Mouse (Mus musculus) spleen, adult 2 months (tissue): Measurements from ENCODE around the gene Acat2. TPM values are rescaled to one million over a fixed set of nuclear protein-coding genes. Genes with fewer than 3 reads are reported as not detected.

Experiments
- DNase-seq, 2 experiments: peaks; one replicate each; pipeline versions ENCODE4 v3.0.0 to v3.0.0-alpha.2; 2012 to 2021; ENCODE audit warnings: low spot score in 2 of 2, low read depth in 1 of 2
- H3K27ac ChIP-seq: fragments of 200-500 bp; 2 replicates; pipeline ENCODE4 v1.5.1; 2012; ENCODE audit warnings: low read length, inconsistent platforms; ENCODE audit not compliant: insufficient read depth
- H3K27me3 ChIP-seq: fragments of 200-500 bp; 2 replicates; pipeline ENCODE4 v1.6.1; 2012; ENCODE audit warnings: mild to moderate bottlenecking, moderate library complexity, low read length, inconsistent platforms; ENCODE audit not compliant: control insufficient read depth, insufficient read depth
- H3K36me3 ChIP-seq: fragments of 200-500 bp; 2 replicates; pipeline ENCODE4 v1.6.1; 2012; ENCODE audit warnings: mild to moderate bottlenecking, low read length, inconsistent platforms; ENCODE audit not compliant: control insufficient read depth, insufficient read depth
- H3K4me1 ChIP-seq: fragments of 200-500 bp; 2 replicates; pipeline ENCODE4 v1.6.1; 2011; ENCODE audit warnings: inconsistent platforms; ENCODE audit not compliant: control insufficient read depth, insufficient read depth, insufficient read length
- H3K4me3 ChIP-seq: fragments of 200-500 bp; 2 replicates; pipeline ENCODE4 v1.5.1; 2011; ENCODE audit warnings: mild to moderate bottlenecking, inconsistent platforms; ENCODE audit not compliant: insufficient read depth, insufficient read length; ENCODE audit errors: extremely low read depth
- CTCF ChIP-seq: fragments of 200-500 bp; IDR thresholded peaks from 2 replicates; pipeline ENCODE4 v1.5.1; 2011; ENCODE audit warnings: mild to moderate bottlenecking, inconsistent platforms; ENCODE audit not compliant: insufficient read depth, insufficient read length, insufficient replicate concordance; ENCODE audit errors: extremely low read depth
- POLR2A ChIP-seq: fragments of 200-500 bp; IDR thresholded peaks from 2 replicates; pipeline ENCODE4 v1.6.1; 2011; ENCODE audit warnings: low read depth, low read length, inconsistent platforms
- WGBS: fragments of 180-500 bp; shearing (Covaris S2); methylation state at CpG from one replicate; pipeline ENCODE4 v1.1.7; 2018; 5-methylcytosine and 5-hydroxymethylcytosine counted together
- polyA plus RNA-seq: library from polyadenylated mRNA; depleted of rRNA; stranded (reverse); fragments of >200 nt; gene quantifications from 2 replicates; pipeline ENCODE4 v1.2.3, GENCODE M21; 2012

The Acat2 gene
- polyA plus RNA-seq, 1 experiment: 3.5 TPM

DNA sequence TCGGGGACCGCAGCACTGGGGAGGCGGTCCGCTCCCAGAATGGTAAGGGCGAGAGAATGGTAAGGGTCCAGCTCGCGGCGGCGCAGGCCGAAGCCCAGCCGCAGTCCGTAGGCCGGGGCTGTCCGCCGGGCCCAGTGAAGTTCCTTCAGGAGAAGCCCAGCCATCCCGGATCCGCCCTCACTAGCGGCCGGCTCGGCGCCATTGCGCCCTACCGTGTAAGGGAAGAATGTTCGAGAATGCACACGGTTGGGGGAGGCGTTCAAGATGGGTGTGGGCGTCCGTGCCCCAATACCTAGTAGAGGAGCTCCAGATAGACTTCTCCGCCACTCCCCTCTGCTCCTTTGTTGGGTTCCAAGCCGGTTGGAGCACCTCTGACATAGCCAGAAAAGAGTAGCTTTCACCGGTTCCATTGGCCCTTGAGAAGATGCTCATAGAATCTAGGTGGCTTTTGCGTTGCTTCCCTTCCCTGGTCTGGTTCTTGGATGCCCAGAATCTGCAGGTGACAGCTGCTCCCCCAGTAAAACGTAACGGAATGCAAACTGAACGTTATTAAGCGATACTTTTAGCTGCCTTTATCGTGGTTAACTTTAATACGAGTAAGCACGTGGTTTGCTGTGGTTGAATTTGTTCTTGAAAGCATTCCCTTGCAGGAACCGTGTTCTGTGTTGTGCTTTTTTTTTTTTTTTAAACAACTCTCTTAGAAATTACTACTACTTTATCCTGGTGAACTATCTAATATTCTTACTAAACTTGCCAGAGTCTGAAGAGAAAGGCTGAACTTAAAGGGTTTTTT is 43.8 kb downstream of the Acat2 start:
- H3K36me3 ChIP-seq: peaks cover 25% of the 10 kb centered on the region
- peak overlapping the region; percentile 89 for H3K27ac ChIP-seq
- peak; percentile 45 to 46 for DNase-seq
- no peaks in the 10 kb centered on the region; the same call in 1 of the 2 replicates for H3K4me1 ChIP-seq
- whole genome bisulfite sequencing: under 1% methylated on average over 40 of the region's 40 CpGs
- H3K27me3 ChIP-seq: no peaks in the 10 kb centered on the region
- TF ChIP-seq CTCF (no peak), POLR2A (no peak)
- peak overlapping the region; percentile 82 for H3K4me3 ChIP-seq

DNA sequence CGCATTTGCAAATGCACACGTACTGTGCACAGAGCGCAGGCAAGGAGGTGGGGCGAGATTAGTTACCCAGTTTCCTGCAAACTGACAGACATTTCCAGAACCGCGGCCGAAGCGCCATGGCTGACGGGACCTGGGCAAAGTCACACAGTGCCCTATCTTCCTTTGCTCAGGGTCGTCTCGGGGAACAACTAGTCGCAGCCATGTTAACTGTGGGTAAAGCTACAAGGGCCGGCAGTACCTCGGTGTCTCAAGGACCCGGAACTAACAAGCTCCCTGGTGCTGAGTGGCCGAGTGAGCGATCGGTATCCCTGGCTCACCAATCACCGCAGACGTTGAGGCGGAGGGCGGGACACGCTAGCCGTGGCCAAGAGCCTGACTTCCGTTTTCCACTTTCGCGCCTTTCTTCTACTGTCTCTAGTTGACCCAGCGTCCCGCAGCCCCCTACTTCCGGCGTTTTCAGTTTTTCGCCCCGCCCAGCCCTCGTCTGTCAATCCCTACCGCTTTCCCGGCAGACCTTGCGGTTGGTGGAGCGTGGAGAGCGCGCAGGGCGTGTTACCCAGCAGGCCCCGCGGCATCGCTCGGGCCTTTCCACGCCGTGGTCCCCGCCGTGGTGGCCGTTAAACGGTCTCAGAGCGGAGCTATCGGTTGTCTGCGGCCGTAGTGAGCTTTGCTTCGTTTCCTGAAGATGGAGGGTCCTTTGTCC is 44.5 kb downstream of the Acat2 start, which contains the start of gene Mrpl18:
Gene Mrpl18, minus strand, starts transcription at position 465 of the 703 bp plus-strand sequence.
- DNase-seq: peak; percentile 98 to 99
- under 1% methylated on average over 56 of the region's 56 CpGs for WGBS
- Histone ChIP-seq H3K36me3 (peaks cover 24% of the 10 kb centered on the region), H3K27ac (peak within 1 kb of the TSS; percentile 89), H3K27me3 (no peaks in the 10 kb centered on the region), H3K4me1 (no peaks in the 10 kb centered on the region; the same call in 1 of the 2 replicates), H3K4me3 (peak within 1 kb of the TSS; percentile 82)
- TF ChIP-seq CTCF (no peak), POLR2A (peak; percentile 82)

DNA sequence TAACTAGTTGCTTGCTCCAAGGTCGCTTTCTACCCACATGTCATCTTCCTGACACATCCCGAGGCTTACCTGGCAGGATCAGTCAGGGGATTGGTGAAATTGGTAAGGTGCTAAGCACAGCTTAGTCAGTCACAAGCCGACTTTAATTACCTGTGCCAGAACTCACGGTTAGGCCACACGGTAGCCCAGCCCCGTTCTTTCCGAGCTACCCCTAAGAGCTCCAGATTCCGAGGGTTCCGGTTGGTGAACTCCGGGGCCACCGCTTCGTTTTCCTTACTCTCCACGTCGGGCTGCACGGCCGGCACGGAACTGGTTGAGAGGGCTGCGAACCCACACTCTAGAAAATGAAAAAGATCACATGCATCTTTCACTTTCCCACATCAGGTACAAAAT is 45.1 kb downstream of the Acat2 start, which contains the start of gene Tcp1:
Gene Tcp1, plus strand, starts transcription at position 214 of the 393 bp plus-strand sequence.
- no peaks in the 10 kb centered on the region; the same call in 1 of the 2 replicates for H3K4me1 ChIP-seq
- peak in 1 of 2 experiments; percentile 11 for DNase-seq
- H3K4me3 ChIP-seq: peak within 1 kb of the TSS; percentile 82
- TF ChIP-seq CTCF (no peak), POLR2A (no peak)
- H3K27ac ChIP-seq: peak within 1 kb of the TSS; percentile 89
- peaks cover 23% of the 10 kb centered on the region for H3K36me3 ChIP-seq
- H3K27me3 ChIP-seq: no peaks in the 10 kb centered on the region
- WGBS: 1% methylated on average over 18 of the region's 18 CpGs

DNA sequence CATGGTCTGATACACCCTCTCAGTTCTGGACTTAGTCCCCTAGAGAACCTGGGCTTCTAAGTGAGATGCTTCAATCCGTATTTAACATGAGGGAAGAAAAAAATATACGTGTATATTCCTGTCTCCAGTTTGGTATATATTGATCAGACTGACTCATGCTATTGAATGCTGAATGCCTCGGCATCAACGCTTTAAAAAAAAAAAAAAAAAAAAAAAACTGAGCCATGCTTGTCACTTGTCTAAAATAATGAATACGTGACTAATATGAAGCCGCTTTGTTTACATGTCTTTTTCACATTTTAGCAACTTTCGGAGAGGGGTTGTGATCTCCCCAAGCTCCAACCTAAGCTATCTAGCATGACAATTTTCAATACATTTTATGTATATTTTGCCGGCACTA is 50.2 kb downstream of the Acat2 start:
- Histone ChIP-seq H3K27ac (no peak overlapping the region), H3K36me3 (peaks cover 17% of the 10 kb centered on the region), H3K27me3 (no peaks in the 10 kb centered on the region), H3K4me3 (no peak overlapping the region), H3K4me1 (no peaks in the 10 kb centered on the region; the same call in 1 of the 2 replicates)
- no peak for DNase-seq
- no peak for TF ChIP-seq POLR2A
- TF ChIP-seq CTCF: no peak
- WGBS: 92% methylated on average over 8 of the region's 8 CpGs

DNA sequence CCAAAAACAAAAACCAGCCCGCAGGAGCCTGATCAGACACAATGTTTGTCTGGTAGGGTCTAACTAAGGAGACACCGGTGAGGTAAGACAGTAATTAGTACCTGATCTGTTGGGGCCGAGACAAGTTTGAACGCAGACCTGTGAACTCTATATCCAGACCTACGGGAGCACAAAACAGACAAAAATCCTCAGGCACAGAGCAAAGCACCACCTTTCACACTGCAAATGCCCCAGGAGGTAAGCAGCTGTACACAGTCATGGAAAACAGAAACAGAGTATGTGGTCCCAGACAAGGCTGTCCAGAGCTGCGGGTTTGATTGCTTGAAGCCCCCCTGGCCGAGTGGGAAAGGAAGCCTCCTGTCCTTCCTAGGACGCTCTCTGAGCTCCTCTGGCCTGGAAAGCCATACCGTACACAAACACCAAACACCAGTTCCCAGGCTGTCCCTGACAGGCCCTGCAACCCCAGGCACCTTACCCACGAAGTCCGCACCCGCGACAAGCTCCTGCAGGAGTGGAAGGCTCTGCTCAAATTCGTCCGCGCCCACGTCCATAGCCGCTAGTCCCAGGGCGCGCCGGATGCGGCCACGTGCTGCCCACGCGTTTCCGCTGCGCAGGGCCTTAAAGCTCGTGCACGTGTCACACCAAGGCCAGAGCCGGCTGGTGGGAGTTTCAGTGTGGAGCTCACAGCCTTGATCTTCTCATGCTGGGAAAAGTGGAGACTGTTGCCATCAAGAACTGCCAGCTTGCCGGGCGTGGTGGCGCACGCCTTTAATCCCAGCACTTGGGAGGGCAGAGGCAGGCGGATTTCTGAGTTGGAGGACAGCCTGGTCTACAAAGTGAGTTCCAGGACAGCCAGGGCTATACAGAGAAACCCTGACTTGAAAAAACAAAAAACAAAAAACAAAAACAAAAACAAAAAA is 50.9 kb downstream of the Acat2 start, which contains the start of gene Pnldc1:
Gene Pnldc1, minus strand, starts transcription at position 870 of the 920 bp plus-strand sequence.
- Histone ChIP-seq H3K27ac (no peak within 1 kb of the TSS), H3K4me3 (no peak within 1 kb of the TSS), H3K27me3 (no peaks in the 10 kb centered on the region), H3K4me1 (no peaks in the 10 kb centered on the region; the same call in 1 of the 2 replicates), H3K36me3 (peaks cover 17% of the 10 kb centered on the region)
- TF ChIP-seq CTCF (no peak), POLR2A (no peak)
- no peak for DNase-seq
- 93% methylated on average over 35 of the region's 35 CpGs for WGBS

DNA sequence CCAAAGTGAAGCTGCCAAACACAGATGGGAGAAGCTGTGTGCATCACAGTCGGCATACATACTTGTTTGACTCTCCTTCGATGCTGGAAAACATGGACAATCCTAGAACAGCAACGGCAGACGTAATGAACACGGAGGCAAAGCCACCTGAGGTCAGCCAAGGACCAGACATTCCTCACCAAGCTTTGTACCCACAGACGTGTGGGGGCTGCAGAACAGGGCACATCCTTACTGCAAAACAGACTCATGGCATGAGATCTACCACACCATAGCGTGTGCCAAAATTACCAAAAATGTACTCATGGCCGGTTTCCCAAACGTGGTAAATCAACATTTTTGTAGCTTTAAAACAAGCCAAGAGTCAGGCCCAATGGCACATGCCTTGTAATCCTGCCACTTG is 54.1 kb downstream of the Acat2 start:
- Histone ChIP-seq H3K36me3 (peaks cover 4% of the 10 kb centered on the region), H3K4me1 (no peaks in the 10 kb centered on the region; the same call in 1 of the 2 replicates), H3K4me3 (no peak overlapping the region), H3K27ac (no peak overlapping the region), H3K27me3 (no peaks in the 10 kb centered on the region)
- 97% methylated on average over 9 of the region's 9 CpGs for WGBS
- TF ChIP-seq POLR2A (no peak), CTCF (no peak)
- no peak for DNase-seq
